Mouse (Mus musculus) heart, embryonic 16.5 days (tissue): Measurements from ENCODE around the gene Tnfaip8l2. TPM values are rescaled to one million over a fixed set of nuclear protein-coding genes. Genes with fewer than 3 reads are reported as not detected.
A peak's percentile ranks its signal among the peaks of the same experiment; 100 is the strongest.
"Not testable (repeated sequence)": the region's sequence is repeated elsewhere in the genome, so short reads cannot be mapped to it uniquely, and the experiment has no call there.

Experiments used
- ATAC-seq: fragments of 200-750 bp; cut with Nextera tagmentation; replicated peaks from 2 replicates; pipeline ENCODE4 v1.8.0; 2017; ENCODE audit warnings: moderate number of reproducible peaks; ENCODE audit not compliant: insufficient read depth, low FRiP score; ENCODE audit errors: extremely low read depth
- H3K27ac ChIP-seq: fragments of 300-500 bp; sonication (generic); 2 replicates; pipeline ENCODE4 v1.5.1; 2014; ENCODE audit warnings: mild to moderate bottlenecking, low read length, control low read depth, moderate library complexity
- H3K27me3 ChIP-seq: fragments of 300-500 bp; sonication (generic); 2 replicates; pipeline ENCODE4 v1.6.1; 2014; ENCODE audit warnings: low read length, mixed read lengths; ENCODE audit not compliant: control insufficient read depth, insufficient read depth
- H3K36me3 ChIP-seq: fragments of 300-500 bp; sonication (generic); 2 replicates; pipeline ENCODE4 v1.6.1; 2014; ENCODE audit not compliant: control insufficient read depth, insufficient read depth
- H3K4me1 ChIP-seq: fragments of 300-500 bp; sonication (generic); 2 replicates; pipeline ENCODE4 v1.6.1; 2014; ENCODE audit warnings: low read length, mixed read lengths; ENCODE audit not compliant: control insufficient read depth, insufficient read depth
- H3K4me2 ChIP-seq: fragments of 300-500 bp; sonication (generic); 2 replicates; pipeline ENCODE4 v1.6.1; 2014; ENCODE audit warnings: low read depth, mild to moderate bottlenecking, control low read depth, low read length
- H3K4me3 ChIP-seq: fragments of 300-500 bp; sonication (generic); 2 replicates; pipeline ENCODE4 v1.5.1; 2014; ENCODE audit warnings: mild to moderate bottlenecking, control low read depth, low read length
- H3K9ac ChIP-seq: fragments of 300-500 bp; sonication (generic); 2 replicates; pipeline ENCODE4 v1.6.1; 2014; ENCODE audit warnings: low read length, control low read depth
- H3K9me3 ChIP-seq: fragments of 300-500 bp; sonication (generic); replicated peaks from 2 replicates; pipeline ENCODE4 v1.6.1; 2016; ENCODE audit warnings: low read length; ENCODE audit not compliant: control insufficient read depth
- WGBS: fragments of 180-500 bp; shearing (Covaris S2); extraction: QIAGEN DNeasy Blood & Tissue Kit; methylation state at CpG from one replicate; pipeline ENCODE4 v1.1.7; 2014; 5-methylcytosine and 5-hydroxymethylcytosine counted together
- polyA plus RNA-seq: library from polyadenylated mRNA; unstranded; fragments of >200 nt; fragmentation: Nextera tagmentation; extraction: Ambion mirVana; gene quantifications from 2 replicates; pipeline ENCODE4 v1.2.1, GENCODE M21; 2015

Tnfaip8l2 gene
- polyA plus RNA-seq, 1 experiment from 2014 or later = 4.4 TPM

GRCm38 (mm10) chr3:95133176-95133575, 9.0 kb downstream of the Tnfaip8l2 start:
- H3K36me3 ChIP-seq = peaks cover 8% of the 10 kb centered on the region
- H3K27me3 ChIP-seq = no peaks in the 10 kb centered on the region
- peak overlapping the region; percentile 84; the same call in 1 of the 2 replicates for H3K27ac ChIP-seq
- peak overlapping the region; percentile 90 for H3K4me2 ChIP-seq
- H3K4me3 ChIP-seq = peak overlapping the region; percentile 89
- no peak for ATAC-seq
- peak overlapping the region; percentile 81 for H3K9ac ChIP-seq
- peaks cover 17% of the 10 kb centered on the region for H3K4me1 ChIP-seq
- 48% methylated on average over 11 of the region's 11 CpGs for WGBS
- no peaks in the 10 kb centered on the region for H3K9me3 ChIP-seq

GRCm38 (mm10) chr3:95132389-95132788, 9.8 kb downstream of the Tnfaip8l2 start:
- H3K9me3 ChIP-seq, ATAC-seq, H3K27ac ChIP-seq, H3K4me2 ChIP-seq, H3K4me3 ChIP-seq, H3K27me3 ChIP-seq, H3K9ac ChIP-seq, H3K36me3 ChIP-seq: not testable (repeated sequence)
- 93% methylated on average over 2 of the region's 2 CpGs for WGBS
- H3K4me1 ChIP-seq = peaks cover 17% of the 10 kb centered on the region

- H3K27ac ChIP-seq = no peak overlapping the region
- H3K9ac ChIP-seq = no peak overlapping the region
- WGBS = 83% methylated on average over 5 of the region's 5 CpGs
- H3K9me3 ChIP-seq = no peaks in the 10 kb centered on the region
- H3K36me3 ChIP-seq = peaks cover 8% of the 10 kb centered on the region
- H3K4me1 ChIP-seq = peaks cover 15% of the 10 kb centered on the region
- H3K27me3 ChIP-seq = no peaks in the 10 kb centered on the region
- no peak overlapping the region for H3K4me3 ChIP-seq
- ATAC-seq = no peak
- H3K4me2 ChIP-seq = no peak overlapping the region
These were observed 12.1 kb downstream of the Tnfaip8l2 start for GRCm38 (mm10) chr3:95130081-95130480.

GRCm38 (mm10) chr3:95129226-95129651, 12.9 kb downstream of the Tnfaip8l2 start:
- no peak overlapping the region for H3K9ac ChIP-seq
- H3K27ac ChIP-seq = no peak overlapping the region
- WGBS = 64% methylated on average over 6 of the region's 6 CpGs
- no peak overlapping the region for H3K4me3 ChIP-seq
- H3K4me2 ChIP-seq = no peak overlapping the region
- no peaks in the 10 kb centered on the region for H3K27me3 ChIP-seq
- no peak for ATAC-seq
- no peaks in the 10 kb centered on the region for H3K9me3 ChIP-seq
- peaks cover 21% of the 10 kb centered on the region for H3K4me1 ChIP-seq
- peaks cover 8% of the 10 kb centered on the region for H3K36me3 ChIP-seq

- Histone ChIP-seq H3K4me2 (peak overlapping the region; percentile 35), H3K36me3 (peaks cover 29% of the 10 kb centered on the region), H3K27ac (peak overlapping the region; percentile 73)
These were observed 17.2 kb downstream of the Tnfaip8l2 start for GRCm38 (mm10) chr3:95124972-95125371.

GRCm38 (mm10) chr3:95124246-95124645, 17.9 kb downstream of the Tnfaip8l2 start, which contains the start of gene Tmod4:
Gene Tmod4 (plus strand): TSS chr3:95124476.
- Histone ChIP-seq H3K9ac (no peak within 1 kb of the TSS), H3K9me3 (no peaks in the 10 kb centered on the region), H3K27ac (peak within 1 kb of the TSS; percentile 73), H3K27me3 (no peaks in the 10 kb centered on the region), H3K4me2 (peak within 1 kb of the TSS; percentile 35), H3K4me3 (no peak within 1 kb of the TSS), H3K4me1 (peaks cover 19% of the 10 kb centered on the region), H3K36me3 (peaks cover 31% of the 10 kb centered on the region)
- no peak for ATAC-seq
- 54% methylated on average over 6 of the region's 6 CpGs for WGBS

More at GRCm38 (mm10) chr3:95124972-95125371, 17.2 kb downstream of the Tnfaip8l2 start:
- ATAC-seq = peak; percentile 52; the same call in 1 of the 2 replicates
- 11% methylated on average over 5 of the region's 5 CpGs for WGBS
- Histone ChIP-seq H3K4me1 (peaks cover 19% of the 10 kb centered on the region), H3K4me3 (no peak overlapping the region), H3K9ac (no peak overlapping the region), H3K27me3 (no peaks in the 10 kb centered on the region), H3K9me3 (no peaks in the 10 kb centered on the region)

GRCm38 (mm10) chr3:95121580-95121979, 20.6 kb downstream of the Tnfaip8l2 start:
- H3K4me1 ChIP-seq = peaks cover 15% of the 10 kb centered on the region
- H3K4me2 ChIP-seq = no peak overlapping the region
- no peaks in the 10 kb centered on the region for H3K9me3 ChIP-seq
- peaks cover 45% of the 10 kb centered on the region for H3K36me3 ChIP-seq
- no peak overlapping the region for H3K9ac ChIP-seq
- H3K4me3 ChIP-seq = no peak overlapping the region
- ATAC-seq = peak; percentile 71
- no peaks in the 10 kb centered on the region for H3K27me3 ChIP-seq
- H3K27ac ChIP-seq = peak overlapping the region; percentile 81
- WGBS = 61% methylated on average over 6 of the region's 6 CpGs

- Histone ChIP-seq H3K9ac (no peak overlapping the region), H3K27ac (no peak overlapping the region), H3K4me3 (no peak overlapping the region), H3K9me3 (no peaks in the 10 kb centered on the region), H3K4me2 (no peak overlapping the region), H3K27me3 (no peaks in the 10 kb centered on the region), H3K36me3 (peaks cover 52% of the 10 kb centered on the region), H3K4me1 (no peaks in the 10 kb centered on the region; the same call in 1 of the 2 replicates)
- no peak for ATAC-seq
- 87% methylated on average over 2 of the region's 2 CpGs for WGBS
These were observed 24.4 kb downstream of the Tnfaip8l2 start for GRCm38 (mm10) chr3:95117751-95118150.

- H3K27me3 ChIP-seq = no peaks in the 10 kb centered on the region
- H3K4me3 ChIP-seq = no peak overlapping the region
- no peak overlapping the region for H3K4me2 ChIP-seq
- ATAC-seq = no peak
- WGBS = 89% methylated on average over 1 of the region's 1 CpGs
- H3K36me3 ChIP-seq = peaks cover 8% of the 10 kb centered on the region; the same call in 1 of the 2 replicates
- peak overlapping the region; percentile 6; the same call in 1 of the 2 replicates for H3K9ac ChIP-seq
- H3K4me1 ChIP-seq = peaks cover 8% of the 10 kb centered on the region
- H3K27ac ChIP-seq = no peak overlapping the region
- H3K9me3 ChIP-seq = no peaks in the 10 kb centered on the region
These were observed 29.4 kb downstream of the Tnfaip8l2 start for GRCm38 (mm10) chr3:95112760-95113159.
